ENCODE assay signal across 26 mouse cellular contexts in genomic region chr17:63087265-63087664, GRCm38 (mm10).
DNase-seq lines count a peak whose midpoint lies in the region; ATAC-seq and TF ChIP-seq lines count a peak whose summit lies in the region.
"Had no signal": no experiment of that assay in that cellular context is flagged by ENCODE, and none has a peak within 500 bp of the region (broad histone marks: within the 10 kb centered on the region; RNA-seq: fewer than 3 reads in every experiment).

No protein-coding gene starts in this region.

- no peak for ATAC-seq in heart, postnatal 0 days (ENCODE audit: insufficient read depth, low read depth)
- no peak for ATAC-seq in megakaryocyte, adult 5-6 weeks (ENCODE audit: poor library complexity, severe bottlenecking)
- ATAC-seq in megakaryocyte progenitor cell, adult 5-6 weeks (replicated peaks; ENCODE audit: poor library complexity), result peak; percentile 35; the same call in 1 of the 2 replicates
- ATAC-seq: CD4-positive, CD25-positive, alpha-beta regulatory T cell, adult 4 months; forebrain, embryonic 14.5 days; forebrain, embryonic 16.5 days had no signal

- no peaks in the 10 kb centered on the region for H3K36me3 ChIP-seq in heart, postnatal 0 days (replicated peaks; ENCODE audit: control insufficient read depth, insufficient read depth, low read length)
- H3K36me3 ChIP-seq in megakaryocyte, embryonic 14.5 days (replicated peaks; ENCODE audit: low read length), result no peaks in the 10 kb centered on the region
- no peaks in the 10 kb centered on the region for H3K36me3 ChIP-seq in hindbrain, embryonic 10.5 days
- H3K36me3 ChIP-seq: embryonic facial prominence, embryonic 13.5 days; embryonic facial prominence, embryonic 15.5 days; forebrain, embryonic 10.5 days; forebrain, embryonic 12.5 days; G1E had no signal

- no peak overlapping the region for H3K4me3 ChIP-seq in heart, postnatal 0 days (ENCODE audit: low read depth, low read length)
- peak overlapping the region; percentile 56 for H3K4me3 ChIP-seq in megakaryocyte, embryonic 14.5 days (replicated peaks)
- no peak overlapping the region for H3K4me3 ChIP-seq in hindbrain, embryonic 10.5 days
- H3K4me3 ChIP-seq: embryonic facial prominence, embryonic 13.5 days; embryonic facial prominence, embryonic 15.5 days; erythroblast, embryonic 14.5 days; forebrain, embryonic 10.5 days; forebrain, embryonic 12.5 days had no signal

- no peaks in the 10 kb centered on the region for H3K9me3 ChIP-seq in heart, postnatal 0 days (replicated peaks; ENCODE audit: control insufficient read depth, low read length)
- H3K9me3 ChIP-seq in megakaryocyte, embryonic 14.5 days, result peaks cover 15% of the 10 kb centered on the region; the same call in 1 of the 2 replicates
- no peaks in the 10 kb centered on the region for H3K9me3 ChIP-seq in hindbrain, embryonic 10.5 days
- H3K9me3 ChIP-seq: embryonic facial prominence, embryonic 13.5 days; embryonic facial prominence, embryonic 15.5 days; forebrain, embryonic 10.5 days; forebrain, embryonic 12.5 days; G1E had no signal

- H3K9ac ChIP-seq in heart, postnatal 0 days (replicated peaks; ENCODE audit: low read depth, low read length), result no peak overlapping the region
- H3K9ac ChIP-seq: embryonic facial prominence, embryonic 13.5 days; embryonic facial prominence, embryonic 15.5 days; forebrain, embryonic 12.5 days had no signal

- no peak for TF ChIP-seq EP300 in heart, postnatal 0 days (IDR thresholded peaks at IDR 0.05; ENCODE audit: low read depth)

- no peak overlapping the region for H3K4me2 ChIP-seq in heart, postnatal 0 days (ENCODE audit: low read depth, low read length)
- H3K4me2 ChIP-seq: embryonic facial prominence, embryonic 13.5 days; embryonic facial prominence, embryonic 15.5 days; forebrain, embryonic 12.5 days had no signal

- DNase-seq in heart, postnatal 0 days (ENCODE audit: low spot score), result no peak
- no peak for DNase-seq in heart, postnatal 36 days
- DNase-seq in hindbrain, embryonic 10.5 days (ENCODE audit: low spot score), result no peak
- DNase-seq in right cerebral cortex, adult 2 months (ENCODE audit: low spot score in 2 of 2), result no peak
- DNase-seq: adrenal gland, adult 8-10 months; adrenal gland, postnatal 14 days; cerebellum, adult 11 months; cerebellum, adult 18-20 months; cerebellum, adult 8-10 months; cerebellum, adult 9-11 months; cerebellum, postnatal 14 days; cerebellum, postnatal 36 days; embryo, embryonic 11 days had no signal

- peaks cover 7% of the 10 kb centered on the region; the same call in 1 of the 2 replicates for H3K4me1 ChIP-seq in heart, postnatal 0 days (ENCODE audit: control insufficient read depth, insufficient read depth)
- H3K4me1 ChIP-seq in megakaryocyte, embryonic 14.5 days, result peaks cover 44% of the 10 kb centered on the region
- H3K4me1 ChIP-seq in hindbrain, embryonic 10.5 days (replicated peaks), result no peaks in the 10 kb centered on the region
- H3K4me1 ChIP-seq: embryonic facial prominence, embryonic 13.5 days; embryonic facial prominence, embryonic 15.5 days; forebrain, embryonic 10.5 days; forebrain, embryonic 12.5 days had no signal

- WGBS in heart, postnatal 0 days, result 40% methylated on average over 10 of the region's 10 CpGs
- 91% methylated on average over 10 of the region's 10 CpGs for WGBS in hindbrain, embryonic 10.5 days

- H3K27ac ChIP-seq in heart, postnatal 0 days (ENCODE audit: low read depth), result peak overlapping the region; percentile 11; the same call in 1 of the 2 replicates
- no peak overlapping the region for H3K27ac ChIP-seq in hindbrain, embryonic 10.5 days
- H3K27ac ChIP-seq: embryonic facial prominence, embryonic 13.5 days; embryonic facial prominence, embryonic 15.5 days; forebrain, embryonic 10.5 days; forebrain, embryonic 12.5 days had no signal

- intact Hi-C loops in heart, postnatal 36 days (cut with DNase I), result no loop called here

- H3K27me3 ChIP-seq in heart, postnatal 0 days (ENCODE audit: control insufficient read depth, insufficient read depth, low read length), result no peaks in the 10 kb centered on the region
- no peaks in the 10 kb centered on the region for H3K27me3 ChIP-seq in megakaryocyte, embryonic 14.5 days (replicated peaks)
- no peaks in the 10 kb centered on the region for H3K27me3 ChIP-seq in hindbrain, embryonic 10.5 days (ENCODE audit: insufficient read depth, poor library complexity, severe bottlenecking)
- H3K27me3 ChIP-seq: CH12.LX; embryonic facial prominence, embryonic 13.5 days; embryonic facial prominence, embryonic 15.5 days; forebrain, embryonic 12.5 days had no signal

- TF ChIP-seq CTCF in heart, postnatal 0 days (IDR thresholded peaks at IDR 0.05; ENCODE audit: low read depth), result no peak
